Mouse (Mus musculus) leukemia stem cell, adult 10-12 weeks (primary cell): Measurements from ENCODE around the gene Olfr777. TPM values are rescaled to one million over a fixed set of nuclear protein-coding genes. Genes with fewer than 3 reads are reported as not detected.

ENCODE experiments used
- polyA plus RNA-seq: library from polyadenylated mRNA; stranded (reverse); fragments of >175 nt; gene quantifications from 2 replicates; pipeline ENCODE4 v1.2.3, GENCODE M21; 2012; ENCODE audit warnings: low replicate concordance

Olfr777 gene
- polyA plus RNA-seq = not detected in 2 replicates

GRCm38 (mm10) chr10:129271081-129271535 lies at the start of gene Olfr777:
TSS of gene Olfr777 (minus strand) at chr10:129271485.

GRCm38 (mm10) chr10:129317817-129318216 lies 46.5 kb upstream of the Olfr777 start, which contains the start of gene Olfr780:
TSS of gene Olfr780 (plus strand) at chr10:129318117.

GRCm38 (mm10) chr10:129258827-129259226 lies 12.5 kb downstream of the Olfr777 start, which contains the start of gene Olfr776:
TSS of gene Olfr776 (plus strand) at chr10:129259127.

GRCm38 (mm10) chr10:129248112-129248511 lies 23.2 kb downstream of the Olfr777 start, which contains the start of gene Olfr775:
TSS of gene Olfr775 (plus strand) at chr10:129248412.

GRCm38 (mm10) chr10:129235904-129236303 lies 35.4 kb downstream of the Olfr777 start, which contains the start of gene Olfr774:
TSS of gene Olfr774 (plus strand) at chr10:129236204.

Other genes starting within 250 kb of the Olfr777 start
- gene Olfr764-ps1, start 231.6 kb downstream of the Olfr777 start, polyA plus RNA-seq = not detected in 2 replicates
- gene Olfr765, start 221.5 kb downstream of the Olfr777 start, polyA plus RNA-seq = not detected in 2 replicates
- not detected in 2 replicates for gene Olfr766-ps1, start 202.5 kb downstream of the Olfr777 start, polyA plus RNA-seq
- gene Olfr767, start 188.6 kb downstream of the Olfr777 start, polyA plus RNA-seq = not detected in 2 replicates
- gene Olfr768, start 172.1 kb downstream of the Olfr777 start, polyA plus RNA-seq = not detected in 2 replicates
- not detected in 2 replicates for gene Olfr769, start 153.6 kb downstream of the Olfr777 start, polyA plus RNA-seq
- not detected in 2 replicates for gene Olfr770, start 132.5 kb downstream of the Olfr777 start, polyA plus RNA-seq
- gene Olfr771, start 106.7 kb downstream of the Olfr777 start, polyA plus RNA-seq = not detected in 2 replicates
- gene Olfr772, start 93.6 kb downstream of the Olfr777 start, polyA plus RNA-seq = not detected in 2 replicates
- gene Olfr773, start 84.1 kb downstream of the Olfr777 start, polyA plus RNA-seq = not detected in 2 replicates
- gene Olfr774, start 35.3 kb downstream of the Olfr777 start, polyA plus RNA-seq = not detected in 2 replicates
- not detected in 2 replicates for gene Olfr775, start 23.1 kb downstream of the Olfr777 start, polyA plus RNA-seq
- not detected in 2 replicates for gene Olfr776, start 12.4 kb downstream of the Olfr777 start, polyA plus RNA-seq
- not detected in 2 replicates for gene Olfr780, start 46.6 kb upstream of the Olfr777 start, polyA plus RNA-seq
- gene Olfr781, start 57.4 kb upstream of the Olfr777 start, polyA plus RNA-seq = not detected in 2 replicates
- gene Olfr782, start 77.4 kb upstream of the Olfr777 start, polyA plus RNA-seq = not detected in 2 replicates
- gene Olfr784, start 112.6 kb upstream of the Olfr777 start, polyA plus RNA-seq = not detected in 2 replicates
- not detected in 2 replicates for gene Olfr785, start 133.9 kb upstream of the Olfr777 start, polyA plus RNA-seq
- gene Olfr786, start 155.8 kb upstream of the Olfr777 start, polyA plus RNA-seq = not detected in 2 replicates
- gene Olfr787, start 190.4 kb upstream of the Olfr777 start, polyA plus RNA-seq = not detected in 2 replicates
- gene Olfr788, start 199.5 kb upstream of the Olfr777 start, polyA plus RNA-seq = not detected in 2 replicates
- gene Olfr789, start 213.3 kb upstream of the Olfr777 start, polyA plus RNA-seq = not detected in 2 replicates
- gene Olfr790, start 227.0 kb upstream of the Olfr777 start, polyA plus RNA-seq = not detected in 2 replicates